Mouse (Mus musculus) embryonic facial prominence, embryonic 15.5 days (tissue): Measurements from ENCODE around the gene Gss. TPM values are rescaled to one million over a fixed set of nuclear protein-coding genes. Genes with fewer than 3 reads are reported as not detected.
"Not testable (repeated sequence)": the region's sequence is repeated elsewhere in the genome, so short reads cannot be mapped to it uniquely, and the experiment has no call there.

ENCODE experiments used
- ATAC-seq: fragments of 200-750 bp; cut with Nextera tagmentation; 2 replicates; pipeline ENCODE4 v1.8.0; 2017; ENCODE audit warnings: low read depth, moderate TSS enrichment; ENCODE audit not compliant: insufficient number of reproducible peaks, low FRiP score, low TSS enrichment
- H3K27ac ChIP-seq: fragments of 300-500 bp; sonication (generic); replicated peaks from 2 replicates; pipeline ENCODE4 v1.5.1; 2015; ENCODE audit warnings: mild to moderate bottlenecking, inconsistent platforms
- H3K27me3 ChIP-seq: fragments of 300-500 bp; sonication (generic); 2 replicates; pipeline ENCODE4 v1.6.1; 2015; ENCODE audit warnings: inconsistent platforms
- H3K36me3 ChIP-seq: fragments of 300-500 bp; sonication (generic); 2 replicates; pipeline ENCODE4 v1.6.1; 2015; ENCODE audit warnings: mild to moderate bottlenecking, inconsistent platforms
- H3K4me1 ChIP-seq: fragments of 300-500 bp; sonication (generic); 2 replicates; pipeline ENCODE4 v1.6.1; 2015; ENCODE audit warnings: inconsistent platforms
- H3K4me2 ChIP-seq: fragments of 300-500 bp; sonication (generic); replicated peaks from 2 replicates; pipeline ENCODE4 v1.6.1; 2015; ENCODE audit warnings: mild to moderate bottlenecking, inconsistent platforms
- H3K4me3 ChIP-seq: fragments of 300-500 bp; sonication (generic); replicated peaks from 2 replicates; pipeline ENCODE4 v1.5.1; 2015; ENCODE audit warnings: mild to moderate bottlenecking, inconsistent platforms
- H3K9ac ChIP-seq: fragments of 300-500 bp; sonication (generic); 2 replicates; pipeline ENCODE4 v1.6.1; 2015; ENCODE audit warnings: inconsistent platforms
- H3K9me3 ChIP-seq: fragments of 300-500 bp; sonication (generic); replicated peaks from 2 replicates; pipeline ENCODE4 v1.6.1; 2016; ENCODE audit warnings: inconsistent platforms
- WGBS: fragments of 180-500 bp; shearing (Covaris S2); methylation state at CpG from one replicate; pipeline ENCODE4 v1.1.7; 2015; 5-methylcytosine and 5-hydroxymethylcytosine counted together
- polyA plus RNA-seq: library from polyadenylated mRNA; unstranded; fragments of >200 nt; fragmentation: Nextera tagmentation; extraction: Ambion mirVana; gene quantifications from 2 replicates; pipeline ENCODE4 v1.2.1, GENCODE M21; 2015

Gene Gss
- polyA plus RNA-seq, 1 experiment from 2014 or later: 33.0 TPM

- H3K4me1 ChIP-seq: peaks cover 12% of the 10 kb centered on the region
- H3K9me3 ChIP-seq: no peaks in the 10 kb centered on the region
- peaks cover 8% of the 10 kb centered on the region; the same call in 1 of the 2 replicates for H3K27me3 ChIP-seq
- WGBS: 58% methylated on average over 6 of the region's 6 CpGs
- no peak overlapping the region for H3K27ac ChIP-seq
- ATAC-seq: no peak
- no peak overlapping the region for H3K4me3 ChIP-seq
- H3K9ac ChIP-seq: no peak overlapping the region
- no peaks in the 10 kb centered on the region for H3K36me3 ChIP-seq
- H3K4me2 ChIP-seq: no peak overlapping the region
Measured at GRCm38 (mm10) chr2:155616971-155617370, 24.4 kb upstream of the Gss start.

DNA sequence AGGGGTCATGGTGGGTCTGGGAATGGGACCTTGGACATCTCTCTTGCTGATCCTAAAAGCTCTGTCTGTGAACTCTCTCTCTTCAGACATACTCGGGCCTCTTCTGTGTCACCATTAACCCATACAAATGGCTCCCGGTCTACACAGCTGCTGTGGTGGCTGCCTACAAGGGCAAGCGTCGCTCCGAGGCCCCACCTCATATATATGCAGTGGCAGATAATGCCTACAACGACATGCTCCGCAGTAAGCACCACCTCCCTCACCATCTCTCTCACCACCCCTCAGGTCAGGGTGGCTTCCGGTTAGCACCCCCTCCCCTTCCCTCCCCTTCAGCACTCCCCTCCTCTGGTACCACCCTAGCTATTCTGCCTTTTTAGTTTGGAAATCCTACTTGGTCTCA lies 21.3 kb upstream of the Gss start:
- H3K27me3 ChIP-seq: peaks cover 8% of the 10 kb centered on the region; the same call in 1 of the 2 replicates
- no peaks in the 10 kb centered on the region for H3K36me3 ChIP-seq
- no peaks in the 10 kb centered on the region for H3K9me3 ChIP-seq
- no peak overlapping the region for H3K9ac ChIP-seq
- H3K4me2 ChIP-seq: peak overlapping the region; percentile 56
- H3K4me3 ChIP-seq: no peak overlapping the region
- WGBS: 74% methylated on average over 8 of the region's 8 CpGs
- no peak overlapping the region for H3K27ac ChIP-seq
- no peak for ATAC-seq
- H3K4me1 ChIP-seq: peaks cover 12% of the 10 kb centered on the region

GRCm38 (mm10) chr2:155613326-155613755 lies 20.7 kb upstream of the Gss start:
- H3K36me3 ChIP-seq: no peaks in the 10 kb centered on the region
- peaks cover 12% of the 10 kb centered on the region for H3K4me1 ChIP-seq
- 3% methylated on average over 20 of the region's 20 CpGs for WGBS
- peak overlapping the region; percentile 56 for H3K4me2 ChIP-seq
- peak overlapping the region; percentile 37 for H3K4me3 ChIP-seq
- H3K27ac ChIP-seq: no peak overlapping the region
- H3K9ac ChIP-seq: no peak overlapping the region
- peaks cover 8% of the 10 kb centered on the region; the same call in 1 of the 2 replicates for H3K27me3 ChIP-seq
- no peaks in the 10 kb centered on the region for H3K9me3 ChIP-seq
- peak; percentile 85 for ATAC-seq

DNA sequence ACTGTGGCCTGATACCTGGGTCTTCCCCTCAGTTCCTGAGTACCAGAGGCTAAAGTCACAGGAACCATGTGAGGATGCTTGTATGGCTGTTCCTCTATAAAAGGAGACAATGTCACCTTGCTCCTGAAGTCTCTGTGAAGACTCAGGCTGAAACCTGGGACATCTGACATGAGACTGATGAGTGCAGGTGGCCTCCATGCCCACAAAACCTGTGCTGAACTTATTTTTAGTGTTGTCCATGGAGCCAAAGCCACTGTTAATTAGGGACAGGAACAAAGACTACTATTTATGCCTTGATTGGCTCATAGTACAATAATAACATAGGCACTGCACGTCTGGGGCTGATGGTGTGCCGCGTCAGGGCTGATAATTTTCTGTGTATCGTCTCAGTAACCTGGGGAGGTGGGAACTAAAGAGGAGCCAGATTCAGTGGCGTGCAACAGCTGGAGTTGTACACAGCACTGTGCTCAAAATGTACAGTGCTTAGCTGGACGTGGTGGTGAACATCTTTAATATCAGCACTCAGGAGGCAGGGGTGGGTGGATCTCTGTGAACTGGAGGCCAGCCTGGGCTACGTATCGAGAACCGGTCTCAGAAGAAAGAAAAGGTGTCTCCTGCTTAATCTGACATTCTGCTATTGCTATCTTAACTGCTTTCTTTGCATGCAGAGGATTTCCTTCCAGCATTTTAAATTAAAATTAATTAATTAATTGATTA lies 19.4 kb upstream of the Gss start:
- H3K4me2 ChIP-seq: no peak overlapping the region
- H3K9me3 ChIP-seq: no peaks in the 10 kb centered on the region
- H3K36me3 ChIP-seq: no peaks in the 10 kb centered on the region
- H3K9ac ChIP-seq: no peak overlapping the region
- peaks cover 12% of the 10 kb centered on the region for H3K4me1 ChIP-seq
- H3K4me3 ChIP-seq: no peak overlapping the region
- peaks cover 8% of the 10 kb centered on the region; the same call in 1 of the 2 replicates for H3K27me3 ChIP-seq
- no peak for ATAC-seq
- 81% methylated on average over 9 of the region's 9 CpGs for WGBS
- H3K27ac ChIP-seq: no peak overlapping the region

DNA sequence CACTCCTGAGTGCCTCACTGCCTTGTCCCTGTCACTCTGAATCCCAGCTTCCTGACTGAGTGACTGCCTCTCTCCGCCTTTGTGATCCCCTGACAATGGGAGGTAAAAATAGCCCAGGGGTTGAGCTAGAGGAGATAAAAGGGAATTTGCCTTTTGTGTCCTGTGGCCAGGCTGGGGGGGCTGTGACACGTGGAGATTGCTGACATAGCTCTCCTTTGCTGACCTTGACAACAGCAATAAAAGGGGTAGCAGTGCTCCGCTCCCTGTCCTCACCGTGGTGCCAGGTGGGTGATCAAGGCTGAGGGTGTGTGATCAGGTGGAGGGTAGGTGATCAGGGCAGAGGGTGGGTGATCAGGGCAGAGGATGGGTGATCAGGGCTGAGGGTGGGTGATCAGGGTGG lies 18.4 kb upstream of the Gss start, which contains the start of gene Myh7b:
Gene Myh7b, plus strand, starts transcription at position 235 of the 400 bp plus-strand sequence.
- ATAC-seq: no peak
- Histone ChIP-seq H3K9me3 (no peaks in the 10 kb centered on the region), H3K9ac (no peak within 1 kb of the TSS), H3K4me1 (peaks cover 12% of the 10 kb centered on the region), H3K4me3 (no peak within 1 kb of the TSS), H3K4me2 (no peak within 1 kb of the TSS), H3K27ac (no peak within 1 kb of the TSS), H3K27me3 (peaks cover 8% of the 10 kb centered on the region; the same call in 1 of the 2 replicates), H3K36me3 (no peaks in the 10 kb centered on the region)
- WGBS: 39% methylated on average over 4 of the region's 4 CpGs

DNA sequence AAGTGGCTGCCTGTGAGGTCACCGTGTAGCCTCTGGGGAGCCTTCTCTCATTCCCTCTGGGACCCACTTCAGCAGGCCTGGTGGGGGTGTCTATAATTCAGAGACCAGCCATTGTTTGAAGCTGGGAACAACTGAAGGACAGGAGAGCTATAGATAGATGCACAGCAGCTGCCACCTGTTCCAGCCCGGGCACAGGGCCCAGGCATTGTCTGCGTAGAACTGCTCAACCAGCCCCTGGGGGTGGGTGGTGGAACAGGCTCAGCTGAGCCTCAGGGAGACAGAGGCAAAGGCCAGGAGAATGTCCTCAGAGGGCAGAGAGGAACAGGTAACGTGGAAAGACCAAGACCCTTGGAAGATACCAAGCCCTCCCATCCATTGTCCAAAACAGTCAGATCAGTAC lies 13.8 kb upstream of the Gss start:
- no peak overlapping the region for H3K9ac ChIP-seq
- no peaks in the 10 kb centered on the region for H3K27me3 ChIP-seq
- no peaks in the 10 kb centered on the region for H3K36me3 ChIP-seq
- no peak overlapping the region for H3K4me3 ChIP-seq
- no peaks in the 10 kb centered on the region for H3K4me1 ChIP-seq
- WGBS: 82% methylated on average over 4 of the region's 4 CpGs
- H3K27ac ChIP-seq: no peak overlapping the region
- H3K9me3 ChIP-seq: no peaks in the 10 kb centered on the region
- H3K4me2 ChIP-seq: no peak overlapping the region
- peak; percentile 41 for ATAC-seq

- WGBS: 77% methylated on average over 4 of the region's 4 CpGs
- H3K4me2 ChIP-seq, H3K27me3 ChIP-seq, H3K9ac ChIP-seq, H3K27ac ChIP-seq, H3K4me1 ChIP-seq, H3K9me3 ChIP-seq, ATAC-seq, H3K4me3 ChIP-seq, H3K36me3 ChIP-seq: not testable (repeated sequence)
Measured at GRCm38 (mm10) chr2:155605236-155605589, 12.6 kb upstream of the Gss start.

GRCm38 (mm10) chr2:155604560-155605235 lies 12.1 kb upstream of the Gss start:
- 0 out of 2 replicates have a peak, but pooled peaks have one; percentile 27 for ATAC-seq
- no peak overlapping the region for H3K27ac ChIP-seq
- H3K9me3 ChIP-seq: no peaks in the 10 kb centered on the region
- WGBS: 21% methylated on average over 10 of the region's 10 CpGs
- no peak overlapping the region for H3K9ac ChIP-seq
- no peaks in the 10 kb centered on the region for H3K27me3 ChIP-seq
- no peak overlapping the region for H3K4me3 ChIP-seq
- no peaks in the 10 kb centered on the region for H3K36me3 ChIP-seq
- no peak overlapping the region for H3K4me2 ChIP-seq
- no peaks in the 10 kb centered on the region for H3K4me1 ChIP-seq

- Histone ChIP-seq H3K9me3 (no peaks in the 10 kb centered on the region), H3K4me3 (no peak overlapping the region), H3K9ac (no peak overlapping the region), H3K27ac (no peak overlapping the region), H3K4me2 (no peak overlapping the region), H3K27me3 (no peaks in the 10 kb centered on the region), H3K4me1 (no peaks in the 10 kb centered on the region), H3K36me3 (no peaks in the 10 kb centered on the region)
- 0 out of 2 replicates have a peak, but pooled peaks have one; percentile 48 for ATAC-seq
- WGBS: 73% methylated on average over 3 of the region's 3 CpGs
Measured at GRCm38 (mm10) chr2:155603707-155604106, 11.1 kb upstream of the Gss start.

- 83% methylated on average over 6 of the region's 6 CpGs for WGBS
- H3K4me1 ChIP-seq: peaks cover 10% of the 10 kb centered on the region
- no peak overlapping the region for H3K27ac ChIP-seq
- H3K4me2 ChIP-seq: no peak overlapping the region
- H3K36me3 ChIP-seq: no peaks in the 10 kb centered on the region
- no peaks in the 10 kb centered on the region for H3K9me3 ChIP-seq
- H3K9ac ChIP-seq: no peak overlapping the region
- H3K27me3 ChIP-seq: no peaks in the 10 kb centered on the region
- no peak for ATAC-seq
- H3K4me3 ChIP-seq: no peak overlapping the region
Measured at GRCm38 (mm10) chr2:155595516-155595915, 2.9 kb upstream of the Gss start.

GRCm38 (mm10) chr2:155592854-155593283 lies 259 bp upstream of the Gss start:
- 2% methylated on average over 9 of the region's 9 CpGs for WGBS
- Histone ChIP-seq H3K27me3 (no peaks in the 10 kb centered on the region), H3K4me2 (peak overlapping the region; percentile 68), H3K36me3 (no peaks in the 10 kb centered on the region), H3K27ac (peak overlapping the region; percentile 55; the same call in 1 of the 2 replicates), H3K4me3 (peak overlapping the region; percentile 70), H3K9me3 (no peaks in the 10 kb centered on the region), H3K9ac (peak overlapping the region; percentile 65), H3K4me1 (peaks cover 10% of the 10 kb centered on the region)
- ATAC-seq: peak; percentile 23; the same call in 1 of the 2 replicates
